Mouse (Mus musculus): Measurements from ENCODE around the gene Kank4.

DNA sequence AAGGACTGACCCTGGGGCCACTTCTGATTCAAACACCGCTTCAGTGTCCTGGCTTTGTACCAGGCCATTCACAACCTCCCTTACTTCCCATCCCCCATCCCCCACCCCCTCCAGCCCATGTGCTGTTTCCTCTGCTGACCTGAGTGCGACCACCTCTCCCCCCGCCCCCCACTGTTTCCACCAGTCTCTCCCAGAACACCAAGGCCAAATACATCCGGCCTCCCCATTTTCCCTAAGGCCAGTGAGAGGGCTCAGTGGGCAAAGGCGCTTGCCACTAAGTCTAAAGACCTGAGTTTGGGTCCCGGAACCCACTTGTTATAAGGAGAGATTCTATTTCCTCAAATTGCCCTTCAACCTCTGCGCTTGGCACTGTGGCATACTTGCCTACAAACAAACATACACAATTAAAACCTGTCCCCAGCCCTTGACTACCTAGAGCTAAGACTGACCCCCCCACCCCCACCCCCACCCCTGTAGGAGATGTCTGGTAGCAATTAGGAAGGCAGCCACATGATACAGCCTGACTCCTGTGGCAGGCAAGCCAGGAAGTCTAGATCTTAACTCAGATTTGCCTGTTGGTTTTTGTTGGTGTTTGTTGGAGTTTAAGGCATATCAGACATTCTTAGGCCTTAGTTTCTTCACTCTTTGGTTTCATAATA, 12.7 kb downstream of the Kank4 start:
- no peak for TF ChIP-seq POLR2A (IDR thresholded peaks at IDR 0.05; ENCODE audit: low read depth, low read length)
- TF ChIP-seq CTCF (IDR thresholded peaks at IDR 0.05; ENCODE audit: extremely low read depth, insufficient read length, insufficient replicate concordance, low read depth, low read length): no peak

Measured in small intestine, adult 2 months (tissue).